Mouse (Mus musculus) erythroblast, embryonic 14.5 days (primary cell): ENCODE data around the gene Leap2. TPM values are rescaled to one million over a fixed set of nuclear protein-coding genes. Genes with fewer than 3 reads are reported as not detected.

Source experiments
- H3K27me3 ChIP-seq: 2 replicates; pipeline ENCODE4 v1.6.1; 2012; ENCODE audit warnings: inconsistent platforms; ENCODE audit not compliant: control insufficient read depth
- H3K36me3 ChIP-seq: 2 replicates; pipeline ENCODE4 v1.6.1; 2012; ENCODE audit warnings: mild to moderate bottlenecking, inconsistent platforms; ENCODE audit not compliant: control insufficient read depth
- H3K4me1 ChIP-seq: 2 replicates; pipeline ENCODE4 v1.6.1; 2012; ENCODE audit warnings: inconsistent platforms; ENCODE audit not compliant: control insufficient read depth
- H3K4me3 ChIP-seq: replicated peaks from 2 replicates; pipeline ENCODE3; 2012; ENCODE audit warnings: moderate library complexity, mild to moderate bottlenecking, inconsistent platforms
- H3K9me3 ChIP-seq: 2 replicates; pipeline ENCODE4 v1.6.1; 2012; ENCODE audit warnings: low read length, inconsistent platforms, mixed read lengths; ENCODE audit not compliant: control insufficient read depth
- GATA1 ChIP-seq: IDR thresholded peaks from 2 replicates; pipeline ENCODE4 v1.6.1; 2012; ENCODE audit warnings: low read length, inconsistent platforms, mixed read lengths
- TAL1 ChIP-seq: IDR thresholded peaks from 3 replicates; pipeline ENCODE4 v1.6.1; 2012; ENCODE audit warnings: low read length, inconsistent platforms, mixed read lengths
- polyA plus RNA-seq: library from polyadenylated mRNA; stranded (reverse); fragments of >175 nt; gene quantifications from 2 replicates; pipeline ENCODE4 v1.2.3, GENCODE M21; 2012

Leap2 gene
- polyA plus RNA-seq, 1 experiment: not detected

DNA sequence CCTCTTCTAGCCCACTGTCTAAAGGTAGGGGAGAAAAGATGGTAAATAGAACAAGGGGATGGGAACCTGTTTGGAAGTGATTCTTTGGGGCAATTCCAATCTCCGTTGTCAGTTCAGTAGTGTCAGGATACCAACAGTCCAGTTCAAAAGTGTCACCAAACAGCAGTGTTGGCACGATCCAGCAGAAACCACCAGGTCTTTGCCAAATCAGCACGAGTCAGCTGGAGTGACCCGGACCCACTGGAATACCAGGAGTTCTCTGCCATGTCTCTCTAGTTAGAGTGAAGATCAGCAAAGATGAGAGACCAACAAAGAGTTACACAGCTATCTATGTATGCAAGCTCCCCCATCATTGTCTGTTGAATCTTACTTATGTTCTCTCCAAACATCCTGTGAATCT is 9.1 kb downstream of the Leap2 start:
- TF ChIP-seq TAL1 (no peak), GATA1 (no peak)
- H3K9me3 ChIP-seq: no peaks in the 10 kb centered on the region
- no peaks in the 10 kb centered on the region for H3K27me3 ChIP-seq
- no peak overlapping the region for H3K4me3 ChIP-seq
- H3K36me3 ChIP-seq: peaks cover 86% of the 10 kb centered on the region
- no peaks in the 10 kb centered on the region; the same call in 1 of the 2 replicates for H3K4me1 ChIP-seq

DNA sequence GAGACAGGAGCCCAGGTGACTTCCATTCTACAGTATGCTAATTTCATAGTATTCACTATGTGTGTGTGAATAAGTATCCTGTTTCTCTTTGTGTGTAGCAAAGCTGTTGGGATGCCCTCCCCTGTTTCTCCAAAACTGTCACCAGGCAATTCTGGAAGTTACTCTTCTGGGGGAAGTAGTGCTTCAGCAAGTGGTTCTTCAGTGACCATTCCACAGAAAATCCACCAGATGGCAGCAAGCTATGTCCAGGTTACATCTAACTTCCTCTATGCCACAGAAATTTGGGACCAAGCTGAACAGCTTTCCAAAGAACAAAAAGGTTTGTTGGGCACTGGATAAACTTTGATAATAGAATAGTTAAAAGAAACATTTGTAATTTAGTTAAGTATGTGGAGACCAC is 11.2 kb downstream of the Leap2 start:
- no peaks in the 10 kb centered on the region for H3K27me3 ChIP-seq
- H3K9me3 ChIP-seq: no peaks in the 10 kb centered on the region
- H3K4me1 ChIP-seq: no peaks in the 10 kb centered on the region
- TF ChIP-seq GATA1 (no peak), TAL1 (no peak)
- no peak overlapping the region for H3K4me3 ChIP-seq
- peaks cover 82% of the 10 kb centered on the region for H3K36me3 ChIP-seq

GRCm38 (mm10) chr11:53403638-53404037 is 19.3 kb downstream of the Leap2 start:
- peaks cover 8% of the 10 kb centered on the region for H3K4me1 ChIP-seq
- no peaks in the 10 kb centered on the region for H3K9me3 ChIP-seq
- no peaks in the 10 kb centered on the region for H3K27me3 ChIP-seq
- no peak overlapping the region for H3K4me3 ChIP-seq
- peaks cover 67% of the 10 kb centered on the region for H3K36me3 ChIP-seq
- TF ChIP-seq TAL1: no peak
- TF ChIP-seq GATA1: no peak

- H3K27me3 ChIP-seq: no peaks in the 10 kb centered on the region
- peaks cover 29% of the 10 kb centered on the region for H3K36me3 ChIP-seq
- no peak overlapping the region for H3K4me3 ChIP-seq
- H3K9me3 ChIP-seq: no peaks in the 10 kb centered on the region
- no peak for TF ChIP-seq GATA1
- no peaks in the 10 kb centered on the region for H3K4me1 ChIP-seq
These were observed 29.1 kb downstream of the Leap2 start for GRCm38 (mm10) chr11:53393856-53394255.

DNA sequence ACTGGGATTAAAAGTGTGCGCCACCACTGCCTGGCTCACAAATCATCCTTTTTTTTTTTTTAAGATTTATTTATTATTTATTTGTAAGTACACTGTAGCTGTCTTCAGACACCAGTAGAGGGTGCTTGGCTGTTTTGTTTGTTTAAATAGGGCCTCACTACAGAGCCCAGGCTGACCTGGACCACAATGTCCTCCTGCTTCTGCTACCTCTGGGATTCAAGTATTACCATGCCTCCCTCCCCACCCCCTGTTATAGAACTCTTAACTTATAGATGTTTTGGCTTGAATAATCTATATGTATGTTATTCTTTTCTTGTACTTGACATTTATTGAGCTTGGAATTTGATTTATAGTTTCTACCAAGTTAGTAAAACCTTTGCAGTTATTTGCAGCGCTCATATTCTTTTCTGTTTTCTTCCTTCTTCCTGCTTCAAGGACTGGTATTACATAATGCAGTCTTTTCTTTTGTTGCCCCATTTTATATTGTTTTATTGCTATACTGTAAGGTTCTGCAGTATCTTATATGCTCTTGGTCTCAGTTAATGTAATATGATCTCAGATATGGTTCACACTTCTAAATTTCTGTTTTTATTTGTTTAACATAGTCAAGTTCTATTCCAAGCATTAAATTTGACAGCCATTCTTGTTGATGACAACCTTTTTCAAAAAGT is 39.1 kb downstream of the Leap2 start:
- TF ChIP-seq TAL1 (no peak), GATA1 (no peak)
- Histone ChIP-seq H3K36me3 (peaks cover 19% of the 10 kb centered on the region), H3K9me3 (no peaks in the 10 kb centered on the region), H3K4me3 (no peak overlapping the region), H3K27me3 (no peaks in the 10 kb centered on the region), H3K4me1 (peaks cover 8% of the 10 kb centered on the region)

DNA sequence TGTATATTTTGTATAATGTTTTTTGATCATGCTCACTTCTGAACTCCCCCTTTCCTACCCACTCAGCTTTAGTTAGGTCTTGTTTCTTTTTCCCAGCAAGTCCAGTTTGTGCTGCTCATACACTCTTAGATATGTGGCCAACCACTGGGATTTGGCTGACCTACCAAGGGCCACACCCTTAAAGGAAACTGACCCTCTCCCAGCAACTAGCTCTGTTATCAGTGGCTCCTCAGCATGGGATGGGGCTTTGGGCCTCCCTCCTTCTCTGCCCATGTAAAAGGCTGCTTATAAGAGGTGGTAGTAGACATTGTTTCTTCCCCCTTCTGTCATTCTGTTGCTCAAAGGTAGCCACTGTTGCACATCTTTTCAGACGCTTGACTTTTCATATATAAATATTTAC is 44.1 kb downstream of the Leap2 start:
- Histone ChIP-seq H3K36me3 (peaks cover 38% of the 10 kb centered on the region), H3K4me1 (peaks cover 9% of the 10 kb centered on the region), H3K9me3 (no peaks in the 10 kb centered on the region), H3K4me3 (no peak overlapping the region), H3K27me3 (no peaks in the 10 kb centered on the region)
- TF ChIP-seq TAL1 (no peak), GATA1 (no peak)

Other genes with a start within 250 kb of the Leap2 start
- 0.89 and 0.97 TPM in 2 replicates for gene Hspa4, start 122.7 kb downstream of the Leap2 start, polyA plus RNA-seq
- 0.04 and 0.09 TPM in 2 replicates for gene Zcchc10, start 98.5 kb downstream of the Leap2 start, polyA plus RNA-seq
- gene Aff4, start 72.3 kb downstream of the Leap2 start, polyA plus RNA-seq: 0.03 and 0.13 TPM in 2 replicates
- gene Uqcrq, start 7.7 kb upstream of the Leap2 start, polyA plus RNA-seq: 27.5 and 33.3 TPM in 2 replicates
- gene Gdf9, start 7.9 kb upstream of the Leap2 start, polyA plus RNA-seq: not detected in 2 replicates
- gene Gm10447, start 33.9 kb upstream of the Leap2 start, polyA plus RNA-seq: not detected in 2 replicates
- gene Shroom1, start 34.0 kb upstream of the Leap2 start, polyA plus RNA-seq: not detected in 2 replicates
- not detected in 2 replicates for gene Gm9837, start 47.3 kb upstream of the Leap2 start, polyA plus RNA-seq
- not detected in 2 replicates for gene Gm9945, start 57.0 kb upstream of the Leap2 start, polyA plus RNA-seq
- gene Sowaha, start 57.1 kb upstream of the Leap2 start, polyA plus RNA-seq: 9.4 and 11.2 TPM in 2 replicates
- 7.5 and 7.8 TPM in 2 replicates for gene Sept8, start 96.1 kb upstream of the Leap2 start, polyA plus RNA-seq
- gene Kif3a, start 144.2 kb upstream of the Leap2 start, polyA plus RNA-seq: 0.31 and 0.37 TPM in 2 replicates
- not detected in 2 replicates for gene Il4, start 195.5 kb upstream of the Leap2 start, polyA plus RNA-seq
- 0.07 TPM in 1 of 2 replicates, not detected in the other for gene Il13, start 211.5 kb upstream of the Leap2 start, polyA plus RNA-seq